Mouse (Mus musculus) forebrain, postnatal 0 days (tissue): ENCODE results near the gene Dab1. TPM values are rescaled to one million over a fixed set of nuclear protein-coding genes. Genes with fewer than 3 reads are reported as not detected.
A peak's percentile ranks its signal among the peaks of the same experiment; 100 is the strongest.

Experiments used
- ATAC-seq: fragments of 200-750 bp; cut with Nextera tagmentation; 2 replicates; pipeline ENCODE4 v1.8.0; 2017; ENCODE audit warnings: mild to moderate bottlenecking, moderate library complexity
- DNase-seq: peaks from one replicate; pipeline ENCODE4 v3.0.0-alpha.2; 2015
- H3K27ac ChIP-seq: fragments of 300-500 bp; sonication (generic); 2 replicates; pipeline ENCODE4 v1.5.1; 2014; ENCODE audit warnings: low read depth, mild to moderate bottlenecking, antibody characterized with exemption, low read length, moderate library complexity, mixed read lengths
- H3K27me3 ChIP-seq: fragments of 300-500 bp; sonication (generic); 2 replicates; pipeline ENCODE4 v1.6.1; 2014; ENCODE audit warnings: mild to moderate bottlenecking, low read length, mixed read lengths; ENCODE audit not compliant: insufficient read depth
- H3K36me3 ChIP-seq: fragments of 300-500 bp; sonication (generic); 2 replicates; pipeline ENCODE4 v1.6.1; 2014; ENCODE audit warnings: mild to moderate bottlenecking, moderate library complexity; ENCODE audit not compliant: insufficient read depth
- H3K4me1 ChIP-seq: fragments of 300-500 bp; sonication (generic); 2 replicates; pipeline ENCODE4 v1.6.1; 2014; ENCODE audit warnings: antibody characterized with exemption; ENCODE audit not compliant: insufficient read depth
- H3K4me2 ChIP-seq: fragments of 300-500 bp; sonication (generic); 2 replicates; pipeline ENCODE4 v1.6.1; 2014; ENCODE audit warnings: low read depth, mild to moderate bottlenecking, moderate library complexity
- H3K4me3 ChIP-seq: fragments of 300-500 bp; sonication (generic); 2 replicates; pipeline ENCODE4 v1.5.1; 2014; ENCODE audit warnings: low read depth, low read length, mixed read lengths
- H3K9ac ChIP-seq: fragments of 300-500 bp; sonication (generic); 2 replicates; pipeline ENCODE4 v1.6.1; 2014; ENCODE audit warnings: mild to moderate bottlenecking
- H3K9me3 ChIP-seq: fragments of 300-500 bp; sonication (generic); 2 replicates; pipeline ENCODE4 v1.6.1; 2016; ENCODE audit warnings: low read length
- CTCF ChIP-seq: sonication (generic); IDR thresholded peaks from 2 replicates; pipeline ENCODE4 v1.5.1; 2016; ENCODE audit warnings: antibody characterized with exemption, control low read depth, low read depth
- WGBS: fragments of 180-500 bp; shearing (Covaris S2); extraction: QIAGEN DNeasy Blood & Tissue Kit; methylation state at CpG from one replicate; pipeline ENCODE4 v1.1.7; 2014; 5-methylcytosine and 5-hydroxymethylcytosine counted together
- polyA plus RNA-seq: library from polyadenylated mRNA; unstranded; fragments of >200 nt; fragmentation: Nextera tagmentation; extraction: Ambion mirVana; gene quantifications from 2 replicates; pipeline ENCODE4 v1.2.1, GENCODE M21; 2015
- total RNA-seq: library from RNA; depleted of rRNA; stranded (reverse); fragments of >200 nt; gene quantifications from 2 replicates; pipeline ENCODE4 v1.2.3, GENCODE M21; 2014

The Dab1 gene
- total and polyA plus RNA-seq, 2 experiments from 2014 or later: 64.8 to 141 TPM

GRCm38 (mm10) chr4:104689047-104689446, 1069.9 kb downstream of the Dab1 start:
- no peak for TF ChIP-seq CTCF
- Histone ChIP-seq H3K4me3 (no peak overlapping the region), H3K27me3 (no peaks in the 10 kb centered on the region), H3K36me3 (peaks cover 9% of the 10 kb centered on the region; the same call in 1 of the 2 replicates), H3K4me1 (peaks cover 10% of the 10 kb centered on the region; the same call in 1 of the 2 replicates), H3K4me2 (no peak overlapping the region), H3K9me3 (no peaks in the 10 kb centered on the region), H3K9ac (no peak overlapping the region), H3K27ac (no peak overlapping the region)
- peak; percentile 13; the same call in 1 of the 2 replicates for ATAC-seq
- DNase-seq: no peak
- WGBS: 22% methylated on average over 3 of the region's 3 CpGs

GRCm38 (mm10) chr4:104691026-104691425, 1071.9 kb downstream of the Dab1 start:
- Histone ChIP-seq H3K4me2 (no peak overlapping the region), H3K27ac (no peak overlapping the region), H3K4me3 (no peak overlapping the region), H3K27me3 (no peaks in the 10 kb centered on the region), H3K4me1 (peaks cover 5% of the 10 kb centered on the region; the same call in 1 of the 2 replicates), H3K9ac (no peak overlapping the region), H3K36me3 (peaks cover 13% of the 10 kb centered on the region; the same call in 1 of the 2 replicates), H3K9me3 (no peaks in the 10 kb centered on the region)
- WGBS: 56% methylated on average over 7 of the region's 7 CpGs
- DNase-seq (peak; percentile 61), ATAC-seq (peak; percentile 55)
- no peak for TF ChIP-seq CTCF

GRCm38 (mm10) chr4:104694188-104694587, 1075.0 kb downstream of the Dab1 start:
- 0 out of 2 replicates have a peak, but pooled peaks cover 5% of the 10 kb centered on the region for H3K4me1 ChIP-seq
- no peak overlapping the region for H3K27ac ChIP-seq
- TF ChIP-seq CTCF: no peak
- no peak for DNase-seq
- WGBS: 66% methylated on average over 11 of the region's 11 CpGs
- no peak overlapping the region for H3K4me2 ChIP-seq
- no peaks in the 10 kb centered on the region for H3K27me3 ChIP-seq
- no peak overlapping the region for H3K9ac ChIP-seq
- no peaks in the 10 kb centered on the region for H3K9me3 ChIP-seq
- no peak for ATAC-seq
- H3K36me3 ChIP-seq: peaks cover 13% of the 10 kb centered on the region; the same call in 1 of the 2 replicates
- H3K4me3 ChIP-seq: no peak overlapping the region

- Histone ChIP-seq H3K4me2 (no peak overlapping the region), H3K27me3 (no peaks in the 10 kb centered on the region), H3K4me1 (0 out of 2 replicates have a peak, but pooled peaks cover 5% of the 10 kb centered on the region), H3K27ac (no peak overlapping the region), H3K36me3 (peaks cover 7% of the 10 kb centered on the region; the same call in 1 of the 2 replicates), H3K9ac (no peak overlapping the region), H3K4me3 (no peak overlapping the region), H3K9me3 (no peaks in the 10 kb centered on the region)
- 89% methylated on average over 3 of the region's 3 CpGs for WGBS
- DNase-seq (no peak), ATAC-seq (no peak)
- TF ChIP-seq CTCF: no peak
These were observed 1077.4 kb downstream of the Dab1 start for GRCm38 (mm10) chr4:104696522-104696921.

- WGBS: 58% methylated on average over 4 of the region's 4 CpGs
- H3K4me3 ChIP-seq: no peak overlapping the region
- no peaks in the 10 kb centered on the region for H3K27me3 ChIP-seq
- H3K4me2 ChIP-seq: no peak overlapping the region
- H3K9ac ChIP-seq: no peak overlapping the region
- ATAC-seq (no peak), DNase-seq (no peak)
- peaks cover 7% of the 10 kb centered on the region; the same call in 1 of the 2 replicates for H3K36me3 ChIP-seq
- no peak overlapping the region for H3K27ac ChIP-seq
- H3K9me3 ChIP-seq: no peaks in the 10 kb centered on the region
- TF ChIP-seq CTCF: no peak
- 0 out of 2 replicates have a peak, but pooled peaks cover 5% of the 10 kb centered on the region for H3K4me1 ChIP-seq
These were observed 1078.5 kb downstream of the Dab1 start for GRCm38 (mm10) chr4:104697703-104698102.

- 42% methylated on average over 10 of the region's 10 CpGs for WGBS
- no peaks in the 10 kb centered on the region for H3K9me3 ChIP-seq
- peak overlapping the region; percentile 37 for H3K27ac ChIP-seq
- H3K9ac ChIP-seq: no peak overlapping the region
- peak; percentile 38; the same call in 1 of the 2 replicates for TF ChIP-seq CTCF
- no peak overlapping the region for H3K4me3 ChIP-seq
- no peak overlapping the region for H3K4me2 ChIP-seq
- DNase-seq (peak; percentile 78), ATAC-seq (peak; percentile 90)
- peaks cover 7% of the 10 kb centered on the region for H3K4me1 ChIP-seq
- H3K36me3 ChIP-seq: no peaks in the 10 kb centered on the region
- H3K27me3 ChIP-seq: no peaks in the 10 kb centered on the region
These were observed 1086.8 kb downstream of the Dab1 start for GRCm38 (mm10) chr4:104705664-104706645.
